Mouse (Mus musculus) heart, postnatal 36 days (tissue): ENCODE results near the gene Sox13. TPM values are rescaled to one million over a fixed set of nuclear protein-coding genes. Genes with fewer than 3 reads are reported as not detected.

Experiments used
- DNase-seq, 2 experiments: peaks; one replicate each; pipeline ENCODE4 v3.0.0; 2021 to 2022
- intact Hi-C: fragments of 180-260 bp; cut with DNase I; formaldehyde crosslinking; loops from one replicate; pipeline ENCODE4 v1.15.1; 2025
- total RNA-seq, 2 experiments: library from RNA; stranded (reverse); gene quantifications; 2 replicates each; pipeline ENCODE4 v1.2.3; 2021

The Sox13 gene
- 10 to 100 TPM; 16.1 to 16.7 TPM for total RNA-seq

GRCm38 (mm10) chr1:133423543-133424480 lies at the start of gene Sox13:
TSS of gene Sox13 (minus strand) at chr1:133424377.
- intact Hi-C loops, result loop anchor here (2.0 to 5.0 kb wide), 3 partner anchors 25 to 1783 kb away; no protein-coding TSS in a partner anchor
- peak; percentile 77 to 85 for DNase-seq

GRCm38 (mm10) chr1:133471556-133471955 lies 47.4 kb upstream of the Sox13 start:
- intact Hi-C loops, result loop anchor here (2.0 kb wide), 2 partner anchors 19 to 21 kb away; no protein-coding TSS in a partner anchor
- peak in 1 of 2 experiments; percentile 11 for DNase-seq

- intact Hi-C loops, result loop anchor here (2.0 kb wide), 2 partner anchors 18 to 22 kb away; no protein-coding TSS in a partner anchor
- DNase-seq, result peak; percentile 52 to 61
These were observed 46.9 kb upstream of the Sox13 start for GRCm38 (mm10) chr1:133471086-133471485.

GRCm38 (mm10) chr1:133470242-133471025 lies 46.3 kb upstream of the Sox13 start:
- intact Hi-C loops, result loop anchor here (2.0 kb wide), 2 partner anchors 18 to 22 kb away; no protein-coding TSS in a partner anchor
- DNase-seq, result peak; percentile 47 to 66

GRCm38 (mm10) chr1:133469213-133469612 lies 45.0 kb upstream of the Sox13 start:
- peak in 1 of 2 experiments; percentile 11 for DNase-seq
- intact Hi-C loops, result no loop called here

- intact Hi-C loops, result no loop called here
- DNase-seq, result peak in 1 of 2 experiments; percentile 12
These were observed 44.6 kb upstream of the Sox13 start for GRCm38 (mm10) chr1:133468751-133469150.

- DNase-seq, result no peak
- intact Hi-C loops, result no loop called here
These were observed 43.7 kb upstream of the Sox13 start for GRCm38 (mm10) chr1:133467905-133468304.

- intact Hi-C loops, result no loop called here
- no peak for DNase-seq
These were observed 39.0 kb upstream of the Sox13 start for GRCm38 (mm10) chr1:133463138-133463537.

- intact Hi-C loops, result no loop called here
- no peak for DNase-seq
These were observed 36.8 kb upstream of the Sox13 start for GRCm38 (mm10) chr1:133460996-133461395.

GRCm38 (mm10) chr1:133456097-133456496 lies 31.9 kb upstream of the Sox13 start:
- intact Hi-C loops, result no loop called here
- no peak for DNase-seq

- intact Hi-C loops, result loop anchor here (2.0 kb wide), 2 partner anchors 18 to 40 kb away; no protein-coding TSS in a partner anchor
These were observed 28.5 kb upstream of the Sox13 start for GRCm38 (mm10) chr1:133452564-133453165.

GRCm38 (mm10) chr1:133451869-133452563 lies 27.8 kb upstream of the Sox13 start:
- intact Hi-C loops, result loop anchor here (2.0 kb wide), 2 partner anchors 19 to 41 kb away; no protein-coding TSS in a partner anchor
- peak in 1 of 2 experiments; percentile 52 for DNase-seq

More at GRCm38 (mm10) chr1:133452564-133453165, 28.5 kb upstream of the Sox13 start:
- no peak for DNase-seq

- intact Hi-C loops, result no loop called here
- DNase-seq, result no peak
These were observed 26.8 kb upstream of the Sox13 start for GRCm38 (mm10) chr1:133451025-133451424.

GRCm38 (mm10) chr1:133448351-133448931 lies 24.3 kb upstream of the Sox13 start:
- DNase-seq, result peak; percentile 54 to 63
- intact Hi-C loops, result loop anchor here (2.0 kb wide), 2 partner anchors 26 to 66 kb away; no protein-coding TSS in a partner anchor

GRCm38 (mm10) chr1:133446291-133446690 lies 22.1 kb upstream of the Sox13 start:
- intact Hi-C loops, result no loop called here
- DNase-seq, result no peak

- no peak for DNase-seq
- intact Hi-C loops, result no loop called here
These were observed 20.1 kb upstream of the Sox13 start for GRCm38 (mm10) chr1:133444315-133444714.

GRCm38 (mm10) chr1:133437916-133438683 lies 13.9 kb upstream of the Sox13 start:
- intact Hi-C loops, result no loop called here
- no peak for DNase-seq

GRCm38 (mm10) chr1:133434756-133435112 lies 10.6 kb upstream of the Sox13 start:
- intact Hi-C loops, result no loop called here
- DNase-seq, result no peak
